Mouse (Mus musculus) cerebral cortex, adult 2 months (tissue): ENCODE data around the gene Mrps22.

Experiments used
- WGBS: fragments of 180-500 bp; shearing (Covaris S2); methylation state at CpG from one replicate; pipeline ENCODE4 v1.1.7; 2018; 5-methylcytosine and 5-hydroxymethylcytosine counted together

The Mrps22 gene

GRCm38 (mm10) chr9:98601156-98601836 is at the start of gene Mrps22:
TSS of gene Mrps22 (minus strand) at chr9:98601660.
- WGBS = under 1% methylated on average over 44 of the region's 44 CpGs

- 89% methylated on average over 8 of the region's 8 CpGs for WGBS
Observed at GRCm38 (mm10) chr9:98650547-98650946, 49.1 kb upstream of the Mrps22 start.

GRCm38 (mm10) chr9:98647418-98647817 is 46.0 kb upstream of the Mrps22 start:
- 81% methylated on average over 12 of the region's 12 CpGs for WGBS

GRCm38 (mm10) chr9:98645750-98646149 is 44.3 kb upstream of the Mrps22 start:
- WGBS = 12% methylated on average over 4 of the region's 4 CpGs

GRCm38 (mm10) chr9:98642126-98642525 is 40.7 kb upstream of the Mrps22 start:
- WGBS = 88% methylated on average over 6 of the region's 6 CpGs

- 81% methylated on average over 13 of the region's 13 CpGs for WGBS
Observed at GRCm38 (mm10) chr9:98633287-98634162, 32.1 kb upstream of the Mrps22 start.

- 48% methylated on average over 3 of the region's 3 CpGs for WGBS
Observed at GRCm38 (mm10) chr9:98628480-98628879, 27.0 kb upstream of the Mrps22 start.

GRCm38 (mm10) chr9:98604896-98605295 is 3.4 kb upstream of the Mrps22 start:
- 69% methylated on average over 4 of the region's 4 CpGs for WGBS

- 52% methylated on average over 11 of the region's 11 CpGs for WGBS
Observed at GRCm38 (mm10) chr9:98601837-98602359, 438 bp upstream of the Mrps22 start.

GRCm38 (mm10) chr9:98600094-98600493 is 1.4 kb downstream of the Mrps22 start:
- 71% methylated on average over 6 of the region's 6 CpGs for WGBS

- WGBS = 83% methylated on average over 4 of the region's 4 CpGs
Observed at GRCm38 (mm10) chr9:98583852-98584251, 17.6 kb downstream of the Mrps22 start.

- WGBS = under 1% methylated on average over 76 of the region's 76 CpGs
Observed at GRCm38 (mm10) chr9:98563137-98564126, 38.0 kb downstream of the Mrps22 start, which contains the start of gene Copb2. TSS of gene Copb2 (plus strand) at chr9:98563721.

- WGBS = 87% methylated on average over 3 of the region's 3 CpGs
Observed at GRCm38 (mm10) chr9:98544042-98544441, 57.4 kb downstream of the Mrps22 start.
